Mouse (Mus musculus) left cerebral cortex, postnatal 25 days (tissue): Measurements from ENCODE around the gene Slc22a5. TPM values are rescaled to one million over a fixed set of nuclear protein-coding genes. Genes with fewer than 3 reads are reported as not detected.

Experiments
- total RNA-seq, 2 experiments: library from RNA; stranded (reverse); gene quantifications; 2 replicates each; pipeline ENCODE4 v1.2.3; 2021

The Slc22a5 gene
- total RNA-seq, 2 experiments from 2014 or later = 7.8 to 8.2 TPM

Other genes starting within 250 kb of the Slc22a5 start
- 1 to 10 TPM; 9.2 to 9.6 TPM for gene Rad50, start 184.3 kb downstream of the Slc22a5 start, total RNA-seq
- gene Il5, start 170.9 kb downstream of the Slc22a5 start, total RNA-seq = not detected
- 1 to 10 TPM; 5.9 to 6.8 TPM for gene Irf1, start 121.6 kb downstream of the Slc22a5 start, total RNA-seq
- under 1 TPM in 1 of 2 experiments, not detected in 1; 0.96 TPM for gene Gm17334, start 118.5 kb downstream of the Slc22a5 start, total RNA-seq
- 1 to 10 TPM; 2.2 to 3.5 TPM for gene Gm12216, start 32.4 kb downstream of the Slc22a5 start, total RNA-seq
- 1 to 10 TPM; 1.4 to 2.0 TPM for gene Slc22a21, start 88.7 kb upstream of the Slc22a5 start, total RNA-seq
- 1 to 10 TPM; 5.2 to 5.7 TPM for gene Slc22a4, start 136.4 kb upstream of the Slc22a5 start, total RNA-seq
- gene Pdlim4, start 177.4 kb upstream of the Slc22a5 start, total RNA-seq = 10 to 100 TPM; 11.8 to 13.2 TPM
- gene P4ha2, start 208.4 kb upstream of the Slc22a5 start, total RNA-seq = 10 to 100 TPM; 17.5 to 22.2 TPM